In the genomic region with DNA sequence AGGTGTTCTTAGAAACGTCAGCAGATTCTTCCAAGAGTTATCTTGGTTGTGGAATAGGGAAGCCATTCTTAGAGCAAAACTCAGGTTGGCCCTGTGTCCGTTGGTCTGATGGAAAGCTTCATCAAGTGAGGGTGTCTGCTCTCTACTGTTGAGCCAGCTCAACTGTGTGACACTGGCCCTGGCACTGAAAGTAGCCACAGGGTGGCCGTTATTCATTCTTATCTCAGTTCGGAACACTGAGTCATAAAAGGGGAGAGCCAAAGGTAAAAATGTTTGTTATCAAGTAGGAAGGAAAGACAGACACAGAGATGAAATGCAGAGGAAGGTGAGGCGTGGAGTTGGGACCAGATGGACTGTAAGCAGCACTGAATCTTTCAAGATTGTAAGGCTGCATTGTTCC, we compare ENCODE assay signal across 15 mouse cellular contexts.
A peak's percentile ranks its signal among the peaks of the same experiment; 100 is the strongest.
DNase-seq lines count a peak whose midpoint lies in the region; ATAC-seq and TF ChIP-seq lines count a peak whose summit lies in the region.
"Had no signal": no experiment of that assay in that cellular context is flagged by ENCODE, and none has a peak within 500 bp of the region (broad histone marks: within the 10 kb centered on the region; RNA-seq: fewer than 3 reads in every experiment).

No protein-coding gene starts in this region.

- no peak overlapping the region for H3K9ac ChIP-seq in forebrain, embryonic 16.5 days (replicated peaks; ENCODE audit: low read depth, low read length)
- H3K9ac ChIP-seq in kidney, embryonic 16.5 days (replicated peaks; ENCODE audit: low read length) = no peak overlapping the region; the same call in 1 of the 2 replicates
- no peak overlapping the region for H3K9ac ChIP-seq in limb, embryonic 14.5 days (ENCODE audit: low read depth, low read length, severe bottlenecking)

- H3K27me3 ChIP-seq in forebrain, embryonic 10.5 days (ENCODE audit: poor library complexity, severe bottlenecking) = no peaks in the 10 kb centered on the region
- no peaks in the 10 kb centered on the region for H3K27me3 ChIP-seq in forebrain, embryonic 16.5 days (replicated peaks; ENCODE audit: control insufficient read depth, insufficient read depth, low read length)
- H3K27me3 ChIP-seq in kidney, embryonic 16.5 days (ENCODE audit: insufficient read depth, low read length) = no peaks in the 10 kb centered on the region
- no peaks in the 10 kb centered on the region for H3K27me3 ChIP-seq in limb, embryonic 14.5 days (ENCODE audit: control insufficient read depth, insufficient read depth, low read length)

- H3K9me3 ChIP-seq in forebrain, embryonic 10.5 days = no peaks in the 10 kb centered on the region
- H3K9me3 ChIP-seq in forebrain, embryonic 16.5 days (ENCODE audit: control insufficient read depth, low read length) = no peaks in the 10 kb centered on the region
- H3K9me3 ChIP-seq in kidney, embryonic 16.5 days (ENCODE audit: low read length) = no peaks in the 10 kb centered on the region
- no peaks in the 10 kb centered on the region for H3K9me3 ChIP-seq in limb, embryonic 14.5 days (ENCODE audit: control insufficient read depth, low read length)

- 0 out of 2 replicates have a peak overlapping the region, but pooled peaks have one; percentile 41 for H3K27ac ChIP-seq in forebrain, embryonic 10.5 days
- no peak overlapping the region for H3K27ac ChIP-seq in forebrain, embryonic 16.5 days (ENCODE audit: low read length)
- peak overlapping the region; percentile 84 for H3K27ac ChIP-seq in kidney, embryonic 16.5 days (ENCODE audit: low read length)
- peak overlapping the region; percentile 78 for H3K27ac ChIP-seq in bone marrow, adult 2 months (ENCODE audit: control insufficient read depth, insufficient read depth, low read depth, low read length, poor library complexity)
- H3K27ac ChIP-seq in limb, embryonic 14.5 days (replicated peaks; ENCODE audit: low read depth, low read length) = peak overlapping the region; percentile 77

- H3K4me2 ChIP-seq in forebrain, embryonic 16.5 days (ENCODE audit: low read length) = no peak overlapping the region
- no peak overlapping the region for H3K4me2 ChIP-seq in kidney, embryonic 16.5 days (replicated peaks; ENCODE audit: low read depth, low read length)
- no peak overlapping the region for H3K4me2 ChIP-seq in limb, embryonic 14.5 days (replicated peaks; ENCODE audit: low read depth, low read length, severe bottlenecking)

- no peak for TF ChIP-seq CTCF in bone marrow, adult 2 months (IDR thresholded peaks at IDR 0.05; ENCODE audit: control insufficient read depth, insufficient read depth, low read length)

- TF ChIP-seq POLR2A in bone marrow, adult 2 months (IDR thresholded peaks at IDR 0.05; ENCODE audit: borderline replicate concordance, control insufficient read depth, low read depth, low read length) = no peak
- no peak for TF ChIP-seq POLR2A in limb, embryonic 14.5 days (IDR thresholded peaks at IDR 0.05; ENCODE audit: borderline replicate concordance, extremely low read depth, insufficient read depth, insufficient read length)

- WGBS in forebrain, embryonic 10.5 days = 87% methylated on average over 5 of the region's 5 CpGs
- 88% methylated on average over 5 of the region's 5 CpGs for WGBS in forebrain, embryonic 16.5 days
- WGBS in kidney, embryonic 16.5 days = 69% methylated on average over 5 of the region's 5 CpGs
- WGBS in bone marrow, adult 2 months = 53% methylated on average over 5 of the region's 5 CpGs
- 73% methylated on average over 5 of the region's 5 CpGs for WGBS in limb, embryonic 14.5 days

- no peaks in the 10 kb centered on the region for H3K36me3 ChIP-seq in forebrain, embryonic 10.5 days (replicated peaks)
- H3K36me3 ChIP-seq in forebrain, embryonic 16.5 days (ENCODE audit: control insufficient read depth, insufficient read depth) = no peaks in the 10 kb centered on the region
- H3K36me3 ChIP-seq in kidney, embryonic 16.5 days (ENCODE audit: insufficient read depth, low read length) = no peaks in the 10 kb centered on the region
- no peaks in the 10 kb centered on the region for H3K36me3 ChIP-seq in limb, embryonic 14.5 days (ENCODE audit: control insufficient read depth, insufficient read depth, low read length)

- no peak for DNase-seq in forebrain, embryonic 10.5 days (ENCODE audit: extremely low spot score, low spot score)
- DNase-seq in kidney, postnatal 36 days = no peak
- no peak for DNase-seq in limb, embryonic 14.5 days (ENCODE audit: low spot score)
- DNase-seq in gastrocnemius, adult 18-20 months (ENCODE audit: low spot score) = no peak
- no peak for DNase-seq in cerebellum, postnatal 36 days
- DNase-seq: adrenal gland, postnatal 25 days; cerebellum, adult 2 months; kidney, postnatal 10 days; lung, adult 2 months; spleen, adult 18-20 months; thymus, postnatal 14 days had no signal

- H3K4me3 ChIP-seq in forebrain, embryonic 10.5 days = no peak overlapping the region
- no peak overlapping the region for H3K4me3 ChIP-seq in forebrain, embryonic 16.5 days (replicated peaks; ENCODE audit: low read length)
- H3K4me3 ChIP-seq in kidney, embryonic 16.5 days (ENCODE audit: low read length) = no peak overlapping the region
- no peak overlapping the region for H3K4me3 ChIP-seq in bone marrow, adult 2 months (replicated peaks; ENCODE audit: control insufficient read depth, low read depth, low read length)
- H3K4me3 ChIP-seq in limb, embryonic 14.5 days (replicated peaks; ENCODE audit: low read length) = no peak overlapping the region
- H3K4me3 ChIP-seq: myocyte had no signal

- ATAC-seq in forebrain, embryonic 16.5 days = no peak
- no peak for ATAC-seq in kidney, embryonic 16.5 days (ENCODE audit: low FRiP score, low TSS enrichment)
- ATAC-seq in limb, embryonic 14.5 days (ENCODE audit: low FRiP score, low read depth) = no peak

- H3K4me1 ChIP-seq in forebrain, embryonic 10.5 days = peaks cover 51% of the 10 kb centered on the region
- peaks cover 22% of the 10 kb centered on the region for H3K4me1 ChIP-seq in forebrain, embryonic 16.5 days (replicated peaks; ENCODE audit: control insufficient read depth, insufficient read depth, low read length)
- H3K4me1 ChIP-seq in kidney, embryonic 16.5 days (ENCODE audit: insufficient read depth, low read length) = peaks cover 47% of the 10 kb centered on the region
- peaks cover 2% of the 10 kb centered on the region; the same call in 1 of the 2 replicates for H3K4me1 ChIP-seq in bone marrow, adult 2 months (ENCODE audit: control insufficient read depth, insufficient read depth, low read length)
- H3K4me1 ChIP-seq in limb, embryonic 14.5 days (ENCODE audit: control insufficient read depth, insufficient read depth, low read length) = peaks cover 50% of the 10 kb centered on the region
